Mouse (Mus musculus) myocyte (in vitro differentiated cells): ENCODE data around the gene Gm13287.

Experiments used
- CEBPB ChIP-seq: IDR thresholded peaks from 2 replicates; pipeline ENCODE4 v1.6.1; 2011; ENCODE audit warnings: mild to moderate bottlenecking, moderate library complexity; ENCODE audit not compliant: poor library complexity, insufficient read depth, severe bottlenecking
- MAX ChIP-seq: IDR thresholded peaks from one replicate; pipeline ENCODE4 v1.6.1; 2011; ENCODE audit warnings: low read depth, mild to moderate bottlenecking, control low read depth
- MYOG ChIP-seq, 3 experiments: IDR thresholded peaks; one replicate each; pipeline ENCODE4 v1.6.1; 2011; ENCODE audit warnings: control low read depth in 2 of 3, low read depth in 2 of 3, mild to moderate bottlenecking in 2 of 3; ENCODE audit not compliant: insufficient read length in 2 of 3, control insufficient read depth in 1 of 3, insufficient read depth in 1 of 3
- POLR2A ChIP-seq: IDR thresholded peaks from one replicate; pipeline ENCODE4 v1.6.1; 2011; ENCODE audit warnings: low read depth, mild to moderate bottlenecking, control low read depth, moderate library complexity; ENCODE audit not compliant: insufficient read length
- POLR2AphosphoS2 ChIP-seq: IDR thresholded peaks from one replicate; pipeline ENCODE4 v1.6.1; 2011; ENCODE audit warnings: low read depth, control low read depth; ENCODE audit not compliant: insufficient read length
- SRF ChIP-seq: IDR thresholded peaks from one replicate; pipeline ENCODE4 v1.6.1; 2011; ENCODE audit warnings: low read depth; ENCODE audit not compliant: control insufficient read depth, insufficient read length
- TCF12 ChIP-seq: IDR thresholded peaks from one replicate; pipeline ENCODE4 v1.6.1; 2011; ENCODE audit warnings: mild to moderate bottlenecking, control low read depth; ENCODE audit not compliant: poor library complexity, insufficient read depth, severe bottlenecking
- TCF3 ChIP-seq: IDR thresholded peaks from one replicate; pipeline ENCODE4 v1.6.1; 2011; ENCODE audit warnings: low read depth, control low read depth; ENCODE audit not compliant: insufficient read length
- USF1 ChIP-seq: IDR thresholded peaks from one replicate; pipeline ENCODE4 v1.6.1; 2011; ENCODE audit warnings: low read depth, mild to moderate bottlenecking, control low read depth, moderate library complexity

GRCm38 (mm10) chr4:88815928-88816327 lies 12.9 kb downstream of the Gm13287 start, which contains the start of gene Ifna7:
- TF ChIP-seq CEBPB (no peak), TCF12 (no peak), POLR2A (no peak), TCF3 (no peak), USF1 (no peak), MAX (no peak), SRF (no peak), MYOG (IDR thresholded peaks at IDR 0.05; ENCODE audit: control insufficient read depth in 1 of 3, insufficient read depth in 1 of 3, insufficient read length in 2 of 3, low read depth in 2 of 3) (no peak), POLR2AphosphoS2 (no peak)
